Mouse (Mus musculus) liver, adult 2 months (tissue): ENCODE data around the gene Acvr2a.

Experiments used
- CTCF ChIP-seq: fragments of 200-500 bp; IDR thresholded peaks from 2 replicates; pipeline ENCODE4 v1.5.1; 2011; ENCODE audit warnings: low read depth, low read length, control low read depth
- POLR2A ChIP-seq: fragments of 200-500 bp; IDR thresholded peaks from 2 replicates; pipeline ENCODE4 v1.6.1; 2011; ENCODE audit warnings: low read length, control low read depth; ENCODE audit not compliant: insufficient read depth; ENCODE audit errors: extremely low read depth

DNA sequence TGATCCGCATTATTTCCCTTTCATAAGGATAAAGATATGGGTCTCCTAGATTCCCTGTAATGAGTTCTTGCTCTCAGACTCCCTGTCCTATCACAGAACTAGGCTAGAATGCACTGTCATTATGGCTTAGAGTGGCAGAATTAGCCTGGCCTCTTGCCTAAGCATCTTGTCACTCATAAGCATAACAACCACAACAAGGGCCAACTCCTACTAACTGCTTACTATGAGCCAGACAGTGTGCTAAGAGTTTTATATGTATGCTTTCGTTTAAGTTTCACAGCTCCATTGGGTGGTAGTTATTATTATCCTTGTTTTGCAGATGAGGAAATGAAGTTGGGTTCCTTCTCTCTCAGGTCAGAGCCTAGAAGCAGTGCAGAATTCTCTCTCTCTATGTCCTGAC, 46.1 kb upstream of the Acvr2a start:
- TF ChIP-seq CTCF (no peak), POLR2A (no peak)
